Mouse (Mus musculus): Measurements from ENCODE around the gene 3110040M04Rik. TPM values are rescaled to one million over a fixed set of nuclear protein-coding genes. Genes with fewer than 3 reads are reported as not detected.

The 3110040M04Rik gene
- total and polyA plus RNA-seq, 3 experiments, result 0.19 to 0.25 TPM; not detected in 1

- peaks cover 3 to 5% of the 10 kb centered on the region in 2 experiments; a peak in 3 of 4 replicates for H3K4me1 ChIP-seq (ENCODE audit: control insufficient read depth in 1 of 2, insufficient read depth in 2 of 2, low read length in 2 of 2)
- peak overlapping the region; percentile 64 for H3K27ac ChIP-seq (ENCODE audit: control insufficient read depth, low read depth, low read length)
- H3K27me3 ChIP-seq (ENCODE audit: control insufficient read depth in 1 of 2, insufficient read depth in 2 of 2, low read length in 2 of 2), result no peaks in the 10 kb centered on the region
- 0 out of 2 replicates have a peak, but pooled peaks have one; percentile 14 for TF ChIP-seq TCF12 (IDR thresholded peaks at IDR 0.05; ENCODE audit: low read depth, low read length)
- no peak for TF ChIP-seq TAL1 (IDR thresholded peaks at IDR 0.05; ENCODE audit: low read length)
- TF ChIP-seq MAZ (IDR thresholded peaks at IDR 0.05; ENCODE audit: low read depth, low read length), result 0 out of 2 replicates have a peak, but pooled peaks have one; percentile 10
- peak; percentile 74 for TF ChIP-seq ZNF384 (IDR thresholded peaks at IDR 0.05; ENCODE audit: low read depth, low read length)
- no peaks in the 10 kb centered on the region; the same call in 1 of the 2 replicates for H3K79me2 ChIP-seq (ENCODE audit: control insufficient read depth, insufficient read depth, low read length, poor library complexity)
- DNase-seq (ENCODE audit: low read depth, low spot score), result peak; percentile 52
- H3K9me3 ChIP-seq (replicated peaks; ENCODE audit: insufficient read depth, low read length), result no peaks in the 10 kb centered on the region
- H3K9ac ChIP-seq (ENCODE audit: control insufficient read depth, low read depth, low read length, poor library complexity, severe bottlenecking), result peak overlapping the region; percentile 82
- H3K36me3 ChIP-seq (ENCODE audit: control insufficient read depth in 1 of 2, insufficient read depth in 2 of 2, low read length in 2 of 2), result peaks cover 0 to 4% of the 10 kb centered on the region in 2 experiments; a peak in 2 of 4 replicates
- H3K4me3 ChIP-seq (ENCODE audit: control insufficient read depth in 1 of 2, insufficient read depth in 1 of 2, low read depth in 2 of 2, low read length in 2 of 2), result peak overlapping the region; percentile 94
Observed at GRCm38 (mm10) chr1:151250109-151250508, 46.2 kb downstream of the 3110040M04Rik start.

- Histone ChIP-seq H3K36me3 (ENCODE audit: control insufficient read depth in 1 of 2, insufficient read depth in 2 of 2, low read length in 2 of 2) (peaks cover 0 to 4% of the 10 kb centered on the region in 2 experiments; a peak in 2 of 4 replicates), H3K27me3 (ENCODE audit: control insufficient read depth in 1 of 2, insufficient read depth in 2 of 2, low read length in 2 of 2) (no peaks in the 10 kb centered on the region), H3K27ac (ENCODE audit: control insufficient read depth, low read depth, low read length) (peak overlapping the region; percentile 64), H3K9me3 (replicated peaks; ENCODE audit: insufficient read depth, low read length) (no peaks in the 10 kb centered on the region), H3K9ac (ENCODE audit: control insufficient read depth, low read depth, low read length, poor library complexity, severe bottlenecking) (peak overlapping the region; percentile 82), H3K4me1 (ENCODE audit: control insufficient read depth in 1 of 2, insufficient read depth in 2 of 2, low read length in 2 of 2) (peaks cover 3 to 5% of the 10 kb centered on the region in 2 experiments; a peak in 3 of 4 replicates), H3K79me2 (ENCODE audit: control insufficient read depth, insufficient read depth, low read length, poor library complexity) (no peaks in the 10 kb centered on the region; the same call in 1 of the 2 replicates), H3K4me3 (ENCODE audit: control insufficient read depth in 1 of 2, insufficient read depth in 1 of 2, low read depth in 2 of 2, low read length in 2 of 2) (peak overlapping the region; percentile 94)
- peak; percentile 85 for DNase-seq (ENCODE audit: low read depth, low spot score)
- TF ChIP-seq NELFE (IDR thresholded peaks at IDR 0.05; ENCODE audit: low read depth, low read length), result peak; percentile 35; the same call in 1 of the 2 replicates
- no peak for TF ChIP-seq NRF1 (IDR thresholded peaks at IDR 0.05; ENCODE audit: insufficient read depth, low read depth, low read length, poor library complexity, severe bottlenecking)
- TF ChIP-seq GATA1 (IDR thresholded peaks at IDR 0.05; ENCODE audit: low read depth, low read length), result no peak
- no peak for TF ChIP-seq POLR2AphosphoS5 (IDR thresholded peaks at IDR 0.05; ENCODE audit: borderline replicate concordance, low read depth, low read length)
- TF ChIP-seq SIN3A (IDR thresholded peaks at IDR 0.05; ENCODE audit: low read length), result peak; percentile 32; the same call in 1 of the 2 replicates
- no peak for TF ChIP-seq GABPA (IDR thresholded peaks at IDR 0.05; ENCODE audit: low read depth, low read length)
- peak; percentile 92; the same call in 1 of the 2 replicates for TF ChIP-seq BHLHE40 (IDR thresholded peaks at IDR 0.05; ENCODE audit: borderline replicate concordance, low read depth, low read length)
- TF ChIP-seq CHD1 (IDR thresholded peaks at IDR 0.05; ENCODE audit: low read depth, low read length), result no peak
- no peak for TF ChIP-seq POLR2AphosphoS2 (IDR thresholded peaks at IDR 0.05; ENCODE audit: low read length)
- no peak for TF ChIP-seq RCOR1 (IDR thresholded peaks at IDR 0.05; ENCODE audit: low read depth, low read length)
- TF ChIP-seq KAT2A (conservative IDR thresholded peaks at IDR 0.05; ENCODE audit: low read depth, low read length), result no peak
- TF ChIP-seq MYC (IDR thresholded peaks at IDR 0.05; ENCODE audit: low read depth, low read length), result no peak
- peak; percentile 43; the same call in 1 of the 2 replicates for TF ChIP-seq MYB (IDR thresholded peaks at IDR 0.05; ENCODE audit: low read depth, low read length)
- TF ChIP-seq ZC3H11A (IDR thresholded peaks at IDR 0.05; ENCODE audit: low read depth, low read length), result no peak
- TF ChIP-seq MXI1 (IDR thresholded peaks at IDR 0.05; ENCODE audit: low read depth, low read length), result peak; percentile 39; the same call in 1 of the 2 replicates
- TF ChIP-seq ZKSCAN1 (IDR thresholded peaks at IDR 0.05; ENCODE audit: low read depth, low read length), result no peak
- no peak for TF ChIP-seq MAZ (IDR thresholded peaks at IDR 0.05; ENCODE audit: low read depth, low read length)
- peak; percentile 74 to 94 for TF ChIP-seq USF2 (IDR thresholded peaks at IDR 0.05; ENCODE audit: borderline replicate concordance in 1 of 2, insufficient read depth in 1 of 2, low read depth in 1 of 2, low read length in 2 of 2)
- TF ChIP-seq CHD2 (IDR thresholded peaks at IDR 0.05; ENCODE audit: low read length), result no peak
- no peak for TF ChIP-seq ZMIZ1 (IDR thresholded peaks at IDR 0.05; ENCODE audit: low read depth, low read length)
- TF ChIP-seq EP300 (IDR thresholded peaks at IDR 0.05; ENCODE audit: low read depth in 1 of 2, low read length in 2 of 2), result peak in 1 of 2 experiments; percentile 55; a peak in 2 of 4 replicates
- TF ChIP-seq TAL1 (IDR thresholded peaks at IDR 0.05; ENCODE audit: low read length), result peak; percentile 72
- 0 out of 2 replicates have a peak, but pooled peaks have one; percentile 40 for TF ChIP-seq JUND (IDR thresholded peaks at IDR 0.05; ENCODE audit: low read depth, low read length)
- no peak for TF ChIP-seq HCFC1 (IDR thresholded peaks at IDR 0.05; ENCODE audit: low read depth, low read length)
- no peak for TF ChIP-seq TBP (IDR thresholded peaks at IDR 0.05; ENCODE audit: low read depth, low read length)
- no peak for TF ChIP-seq SMC3 (IDR thresholded peaks at IDR 0.05; ENCODE audit: low read depth, low read length)
- TF ChIP-seq ELF1 (IDR thresholded peaks at IDR 0.05; ENCODE audit: low read depth, low read length), result peak; percentile 72; the same call in 1 of the 2 replicates
Observed at GRCm38 (mm10) chr1:151250529-151251193, 46.7 kb downstream of the 3110040M04Rik start.

Measured in MEL (cell line).